ENCODE assay signal across 15 mouse cellular contexts in genomic region chr9:63006081-63006820, GRCm38 (mm10).
"Had no signal": no experiment of that assay in that cellular context is flagged by ENCODE, and none has a peak within 500 bp of the region (broad histone marks: within the 10 kb centered on the region; RNA-seq: fewer than 3 reads in every experiment).

No protein-coding gene starts in this region.

- H3K27me3 ChIP-seq: intestine, embryonic 15.5 days; midbrain, embryonic 13.5 days; neural tube, embryonic 15.5 days had no signal

- H3K9me3 ChIP-seq: intestine, embryonic 15.5 days; limb, embryonic 10.5 days; neural tube, embryonic 15.5 days had no signal

- H3K4me3 ChIP-seq: intestine, embryonic 15.5 days; left cerebral cortex, adult 2 months; limb, embryonic 10.5 days; midbrain, embryonic 13.5 days; neural tube, embryonic 15.5 days had no signal

- H3K4me2 ChIP-seq: intestine, embryonic 15.5 days; midbrain, embryonic 13.5 days; neural tube, embryonic 15.5 days had no signal

- H3K36me3 ChIP-seq: intestine, embryonic 15.5 days; limb, embryonic 10.5 days; midbrain, embryonic 13.5 days; neural tube, embryonic 15.5 days had no signal

- H3K9ac ChIP-seq: intestine, embryonic 15.5 days; liver, embryonic 14.5 days; midbrain, embryonic 13.5 days; neural tube, embryonic 15.5 days had no signal

- ATAC-seq: intestine, embryonic 15.5 days; midbrain, embryonic 13.5 days had no signal

- H3K4me1 ChIP-seq: intestine, embryonic 15.5 days; midbrain, embryonic 13.5 days; neural tube, embryonic 15.5 days had no signal

- DNase-seq: kidney, adult 18-20 months; kidney, postnatal 10 days; kidney, postnatal 4 days; lung, adult 2 months; lung, postnatal 14 days; retina, postnatal 1 day; right cerebral cortex, postnatal 4 days; thymus, adult 2 months; thymus, postnatal 25 days had no signal

- H3K27ac ChIP-seq: intestine, embryonic 15.5 days; left cerebral cortex, adult 2 months; limb, embryonic 10.5 days; liver, embryonic 14.5 days; midbrain, embryonic 13.5 days; neural tube, embryonic 15.5 days had no signal
